Mouse (Mus musculus) c-Kit-positive CD71-positive TER-119-positive erythroid progenitor cells, embryonic 14.5 days (primary cell): ENCODE results near the gene Dglucy.
"Not testable (repeated sequence)": the region's sequence is repeated elsewhere in the genome, so short reads cannot be mapped to it uniquely, and the experiment has no call there.

ENCODE experiments used
- DNase-seq: peaks from one replicate; pipeline ENCODE4 v3.0.0-alpha.2; 2013; ENCODE audit warnings: low spot score

Gene Dglucy

DNA sequence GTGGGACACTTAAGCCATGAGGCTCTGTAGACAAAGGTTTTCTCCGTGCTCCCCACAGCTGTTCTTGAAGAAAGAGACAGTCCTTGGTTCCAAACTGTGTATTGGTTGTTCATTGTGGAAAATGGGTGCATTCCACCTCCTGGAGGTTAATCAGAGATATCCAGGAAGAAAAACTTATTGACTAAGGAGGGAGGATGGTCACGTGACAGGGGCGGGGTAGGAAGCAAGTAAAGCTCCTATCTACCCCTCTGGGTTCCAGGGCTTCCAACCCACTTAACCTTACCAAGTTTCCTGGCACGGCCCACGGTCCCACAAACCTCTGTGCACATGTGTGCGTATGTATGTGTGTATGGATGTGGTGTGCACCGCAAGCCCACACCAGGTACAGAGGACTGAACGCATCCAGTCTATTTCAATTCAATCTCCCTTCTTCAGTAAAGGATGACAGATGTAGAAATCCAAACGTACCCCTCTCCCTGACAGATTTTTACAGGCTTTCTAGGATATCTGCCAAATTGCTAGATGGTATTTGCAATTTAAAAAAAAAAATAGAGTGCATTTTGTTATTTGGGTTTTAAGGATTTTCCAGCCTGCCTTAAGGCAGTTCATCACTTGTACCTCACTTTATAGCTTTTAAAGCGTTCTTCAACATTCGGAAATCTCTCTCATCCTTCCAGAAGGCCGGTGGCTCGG, 2.7 kb downstream of the Dglucy start:
- DNase-seq = no peak

DNA sequence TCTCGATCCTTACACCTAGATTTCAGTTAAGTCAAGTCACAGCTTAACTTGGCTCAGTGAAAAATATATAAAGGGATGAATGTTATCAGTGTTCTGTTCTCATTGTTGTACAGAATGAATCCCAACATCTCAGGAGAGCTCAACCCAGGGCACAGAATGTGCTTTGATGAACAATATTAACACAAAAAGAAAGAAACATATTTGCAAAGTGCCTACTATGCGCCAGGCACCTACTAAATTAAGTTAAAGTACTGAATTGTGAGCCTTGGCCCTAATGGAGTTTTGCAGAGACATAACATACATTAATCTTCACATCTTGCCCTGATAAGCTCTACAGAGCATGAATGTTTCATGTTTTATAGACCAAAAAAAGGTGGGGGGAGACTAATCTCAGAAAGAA, 5.3 kb downstream of the Dglucy start:
- no peak for DNase-seq

DNA sequence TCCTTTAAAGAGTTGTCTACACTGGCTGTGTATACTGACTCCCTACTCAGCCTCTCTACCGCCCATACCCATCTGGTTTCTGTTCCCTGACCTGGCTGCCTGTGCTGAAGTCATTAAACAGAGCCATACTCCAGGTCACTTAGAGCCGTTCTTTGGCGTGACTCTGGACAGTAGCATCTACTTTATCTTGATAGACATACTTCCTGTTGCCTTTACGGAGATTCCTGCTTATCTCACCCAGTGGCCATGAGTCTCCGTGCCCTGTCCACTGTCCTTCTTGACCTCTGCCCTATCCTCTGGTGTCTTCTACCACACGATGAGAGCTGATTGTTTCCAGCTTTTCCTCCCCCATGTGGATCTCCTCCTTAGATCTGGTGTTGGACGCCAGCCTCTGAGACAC, 6.5 kb downstream of the Dglucy start:
- DNase-seq = no peak

DNA sequence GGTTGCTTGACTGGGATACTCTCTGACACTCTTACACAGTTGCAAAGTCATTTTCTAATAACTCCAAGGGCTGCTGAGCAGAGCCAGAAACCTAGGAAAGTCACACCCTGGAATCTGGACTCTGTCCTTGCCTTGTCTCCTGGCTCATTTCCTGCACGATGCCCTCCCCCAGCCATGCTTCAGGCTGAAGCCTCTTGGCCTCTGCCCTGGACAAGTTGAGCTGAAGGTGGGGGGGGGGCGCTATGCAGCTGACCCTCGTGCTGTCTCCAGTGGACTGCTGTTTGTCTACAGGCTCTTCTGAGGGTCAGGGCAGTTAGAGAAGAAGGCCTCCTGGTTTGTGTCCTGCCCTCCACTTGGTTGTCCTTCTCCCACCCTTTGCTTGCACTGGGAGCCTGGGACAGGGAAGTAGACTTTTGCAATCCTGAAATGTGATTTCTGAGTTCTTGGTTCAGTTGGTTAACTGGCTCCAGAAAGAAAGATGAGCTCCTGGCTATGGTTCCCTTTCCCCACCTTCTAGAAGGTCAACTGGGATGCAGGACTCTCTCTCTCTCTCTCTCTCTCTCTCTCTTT, 11.2 kb downstream of the Dglucy start:
- no peak for DNase-seq

GRCm38 (mm10) chr12:100791425-100791824, 12.6 kb downstream of the Dglucy start:
- DNase-seq = no peak

GRCm38 (mm10) chr12:100794450-100795230, 15.8 kb downstream of the Dglucy start:
- DNase-seq = no peak

DNA sequence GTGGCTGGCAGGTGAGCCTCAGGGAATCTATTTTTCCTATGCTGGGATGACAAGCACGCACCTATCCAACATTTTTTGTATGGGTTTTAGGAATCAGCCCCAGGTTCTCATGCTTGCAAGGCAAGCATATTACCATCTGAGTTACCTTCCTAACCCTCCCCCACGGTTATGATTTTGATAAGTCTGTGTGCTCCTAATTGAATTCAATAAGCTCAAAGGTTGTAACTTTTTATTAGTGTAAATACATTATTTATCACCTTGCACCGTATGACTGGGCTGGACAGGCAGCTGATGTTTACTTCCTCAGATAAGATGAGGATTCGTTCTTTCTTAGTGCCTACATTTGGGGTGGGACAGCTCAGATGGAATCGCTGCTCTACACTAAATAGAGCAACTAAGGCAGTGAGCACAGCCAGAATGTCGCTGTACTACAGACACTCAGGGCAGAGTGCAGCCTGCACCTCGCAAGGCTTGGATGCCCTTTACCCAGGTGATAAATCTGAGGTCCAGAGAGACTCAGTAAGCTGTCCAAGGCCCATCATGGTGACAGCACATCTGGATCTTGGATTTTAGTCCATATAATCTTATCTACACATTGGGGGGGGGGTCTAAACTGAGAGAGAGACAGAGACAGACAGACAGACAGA, 16.7 kb downstream of the Dglucy start:
- DNase-seq = no peak

DNA sequence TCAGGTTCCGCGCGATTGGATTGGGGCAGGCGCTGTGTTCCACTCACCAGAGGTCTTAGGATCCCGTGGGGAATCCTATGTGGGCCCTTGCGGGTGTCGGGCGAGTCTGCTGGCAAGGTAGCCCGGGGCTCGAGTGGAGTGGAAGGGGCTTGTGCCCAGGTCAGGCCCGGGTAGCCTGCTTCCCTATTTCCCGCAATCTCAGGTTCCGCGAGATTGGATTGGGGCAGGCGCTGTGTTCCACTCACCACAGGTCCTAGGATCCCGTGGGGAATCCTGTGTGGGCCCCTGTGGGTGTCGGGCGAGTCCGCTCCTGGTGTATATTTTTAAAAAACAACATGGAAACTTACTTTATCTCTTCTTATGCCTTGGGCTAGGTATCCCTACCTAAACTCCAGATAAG, 24.5 kb downstream of the Dglucy start:
- DNase-seq = not testable (repeated sequence)

DNA sequence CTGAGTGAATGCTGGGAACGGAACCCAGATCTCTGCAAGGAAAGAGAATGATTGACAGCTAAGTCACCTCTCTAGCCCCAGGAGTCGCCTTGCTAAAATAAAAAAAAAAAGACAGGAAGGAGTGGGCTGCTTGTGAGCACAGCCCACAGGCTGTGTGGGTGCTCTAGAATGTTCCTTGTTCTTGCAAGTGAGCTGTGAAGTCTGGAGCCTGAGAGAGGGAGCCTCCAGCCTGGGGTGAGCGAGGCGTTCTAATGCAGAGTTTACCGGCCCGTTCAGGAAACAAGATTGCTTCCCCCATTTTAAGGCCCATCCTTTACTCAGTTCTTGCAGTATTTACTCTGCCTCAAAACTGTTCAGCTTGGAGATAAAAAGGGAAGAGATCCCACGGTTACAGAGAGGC, 28.4 kb downstream of the Dglucy start:
- DNase-seq = no peak

DNA sequence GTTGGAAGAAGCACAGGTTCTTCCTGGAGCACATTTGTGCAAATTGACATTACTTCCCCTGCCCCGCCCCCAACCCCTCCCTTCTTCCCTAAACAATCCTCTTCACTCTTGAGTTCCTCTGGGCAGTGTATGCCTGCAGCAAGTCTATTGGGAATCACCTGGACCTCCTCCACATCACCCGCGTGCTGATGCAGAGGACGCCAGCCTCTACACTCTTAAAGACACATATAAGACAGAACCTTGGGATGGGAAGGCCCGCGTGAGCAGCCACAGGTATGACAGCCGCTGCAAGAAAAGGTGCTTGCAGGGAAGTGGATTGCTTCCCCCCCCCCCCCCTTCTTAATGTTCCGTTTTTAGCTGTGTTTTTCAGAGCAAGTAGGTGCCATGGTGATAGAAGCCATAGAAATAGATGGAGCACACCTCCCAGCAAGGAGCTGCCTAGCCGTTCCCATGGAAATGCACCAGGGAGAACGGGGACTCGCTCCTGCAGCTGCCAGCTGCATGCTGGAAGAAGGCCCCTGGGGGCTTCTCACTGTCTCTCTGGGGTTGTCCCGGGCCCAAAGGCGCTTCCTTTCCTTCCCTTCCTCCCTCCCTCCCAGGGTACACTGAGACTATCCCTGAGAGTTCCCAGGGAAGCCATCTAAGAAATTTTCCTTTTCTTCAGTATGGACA, 29.9 kb downstream of the Dglucy start:
- DNase-seq = no peak

- DNase-seq = no peak
Measured at GRCm38 (mm10) chr12:100810542-100810941, 31.7 kb downstream of the Dglucy start.

GRCm38 (mm10) chr12:100813901-100814300, 35.0 kb downstream of the Dglucy start:
- DNase-seq = no peak

DNA sequence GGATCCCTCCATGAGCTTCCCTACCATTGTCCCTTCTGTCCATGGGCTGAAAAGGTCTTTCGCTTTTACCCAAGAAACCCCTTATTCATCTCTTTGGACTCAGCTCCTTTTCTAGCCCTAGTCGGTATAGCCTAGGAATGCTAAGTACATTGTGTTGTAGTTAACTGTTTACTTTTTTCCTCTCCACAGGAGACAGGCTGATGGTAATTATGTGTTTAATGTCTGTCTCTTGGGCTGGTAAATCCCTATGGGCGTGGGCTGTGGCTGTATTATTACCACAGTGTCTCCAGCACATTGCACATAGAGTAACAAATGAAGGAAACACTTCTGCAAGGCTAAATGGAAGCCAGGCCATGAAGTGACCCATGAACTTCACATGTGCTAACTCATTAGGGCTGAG, 35.8 kb downstream of the Dglucy start:
- DNase-seq = no peak

DNA sequence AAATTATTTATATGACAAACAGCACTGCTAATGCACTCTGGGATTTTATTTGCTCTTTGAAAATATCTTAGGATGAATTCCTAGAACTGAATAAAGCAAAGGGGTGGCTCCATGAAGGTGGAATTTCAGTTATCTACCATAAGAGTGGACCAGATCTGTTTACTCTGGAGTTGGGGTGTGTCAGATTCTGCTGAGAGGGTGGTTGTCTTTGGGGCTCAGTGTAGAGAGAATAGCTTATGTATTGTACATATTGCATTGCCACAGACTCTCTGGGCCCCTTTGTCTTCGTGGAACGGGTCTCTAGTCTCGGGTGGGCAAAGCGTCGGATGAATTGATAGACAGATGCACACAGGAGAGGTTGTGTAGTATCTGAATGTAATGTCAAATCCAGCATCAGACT, 38.0 kb downstream of the Dglucy start:
- no peak for DNase-seq

DNA sequence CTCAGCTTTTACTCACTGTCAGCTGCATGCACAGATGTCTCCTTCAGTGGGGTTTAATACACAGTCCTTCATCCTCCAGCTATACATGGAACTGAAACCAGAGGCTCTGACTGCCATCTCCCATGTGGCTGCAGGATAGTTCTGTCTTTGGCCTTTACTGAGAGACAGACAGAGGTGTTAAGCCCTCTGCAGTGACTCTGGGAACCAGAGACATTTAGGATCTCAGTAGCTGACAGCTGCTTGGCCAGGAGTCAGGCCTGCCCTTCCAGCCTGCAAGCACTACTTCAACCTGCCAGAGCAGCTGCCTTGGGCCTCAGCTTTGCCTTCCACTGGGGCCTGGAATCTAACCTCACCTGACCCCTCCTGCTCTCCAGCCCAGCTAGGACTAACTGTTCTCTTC, 41.1 kb downstream of the Dglucy start:
- no peak for DNase-seq

DNA sequence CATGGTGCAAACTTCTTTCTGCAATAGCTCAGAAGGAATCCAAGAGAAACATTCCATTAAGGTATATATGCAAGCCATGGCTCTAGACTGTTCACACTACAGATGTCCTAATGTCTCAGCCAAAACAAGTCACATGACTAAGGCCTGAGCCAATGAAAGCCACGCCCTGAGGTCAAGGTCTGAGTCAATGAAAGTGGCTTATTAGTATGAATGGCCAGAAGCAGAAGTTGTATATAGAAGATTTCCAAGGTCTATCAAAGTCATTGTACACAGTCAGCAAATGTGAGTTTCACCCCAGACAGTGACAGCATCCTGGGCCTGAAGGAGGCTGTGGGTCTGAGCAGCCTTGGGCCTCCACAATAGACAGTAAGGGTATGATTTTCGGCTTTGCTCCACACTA, 52.2 kb downstream of the Dglucy start:
- no peak for DNase-seq

- no peak for DNase-seq
Measured at GRCm38 (mm10) chr12:100831629-100832325, 52.9 kb downstream of the Dglucy start.

DNA sequence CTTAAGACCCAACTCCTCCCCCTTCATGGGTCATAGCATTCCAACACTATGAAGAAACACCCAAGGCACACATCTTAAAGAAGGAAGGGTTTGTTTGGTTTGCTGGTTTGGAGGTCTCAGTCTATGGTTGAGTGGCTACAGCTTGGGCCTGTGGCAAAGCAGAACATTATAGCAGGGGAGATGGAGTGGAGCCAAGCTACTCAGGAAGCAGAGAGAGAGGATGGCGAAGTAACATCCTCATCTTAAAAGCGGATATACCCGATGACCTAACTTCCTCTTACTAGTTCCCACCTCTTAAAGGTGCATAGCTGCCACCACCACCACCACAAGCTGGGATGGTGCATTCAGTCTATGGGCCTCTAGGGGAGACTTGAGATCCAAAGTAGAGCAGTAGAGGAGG, 58.4 kb downstream of the Dglucy start:
- no peak for DNase-seq

GRCm38 (mm10) chr12:100839079-100839600, 60.3 kb downstream of the Dglucy start:
- DNase-seq = no peak

DNA sequence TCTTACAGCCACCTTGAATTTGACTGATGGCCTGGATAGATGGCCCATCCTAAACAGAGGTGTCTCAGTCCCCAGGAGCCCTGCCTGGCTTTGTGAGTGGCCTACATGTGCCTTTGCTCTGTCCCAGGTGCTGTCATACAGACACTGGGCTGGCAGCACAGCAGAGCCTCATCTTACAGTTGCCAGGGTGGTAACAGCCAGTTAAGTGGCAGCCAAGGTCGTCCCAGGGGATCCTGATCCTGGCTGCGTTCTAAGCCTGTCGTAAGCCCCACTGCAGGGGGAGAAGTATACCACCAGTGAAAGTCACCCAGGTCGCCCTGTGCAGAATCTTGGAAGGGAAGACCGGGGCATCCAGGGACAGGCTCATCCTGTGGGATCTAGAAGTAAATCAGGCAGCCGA, 61.1 kb downstream of the Dglucy start:
- no peak for DNase-seq

DNA sequence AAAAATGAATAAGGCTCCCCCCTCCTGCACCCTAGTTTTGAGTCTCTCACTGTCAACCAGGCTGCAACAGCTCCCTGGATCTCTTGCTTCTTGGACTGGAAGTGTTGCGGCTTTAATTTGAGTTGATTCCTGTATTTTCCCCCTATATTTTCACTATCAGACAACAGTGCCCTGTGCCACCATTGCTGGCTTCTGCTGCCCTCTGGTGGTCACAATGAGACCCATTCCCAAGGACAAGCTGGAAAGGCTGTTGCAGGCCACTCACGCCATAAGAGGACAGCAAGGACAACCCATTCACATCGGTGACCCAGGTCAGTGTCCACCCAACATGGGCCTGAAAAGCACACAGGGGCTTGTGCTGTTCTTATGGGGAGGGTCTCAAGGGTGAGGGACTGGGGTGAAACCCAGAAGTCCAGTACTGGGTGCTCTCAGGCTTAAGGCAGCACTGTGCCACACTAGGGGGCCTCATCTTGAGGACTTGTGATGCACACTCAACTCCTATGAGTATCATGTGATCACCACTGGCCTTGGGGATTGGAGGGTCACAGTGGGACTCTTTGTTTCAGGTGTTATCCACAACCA, 62.4 kb downstream of the Dglucy start:
- DNase-seq = peak; percentile 53
